Mouse (Mus musculus): Measurements from ENCODE around the gene Pkmyt1. TPM values are rescaled to one million over a fixed set of nuclear protein-coding genes. Genes with fewer than 3 reads are reported as not detected.
"Not testable (repeated sequence)": the region's sequence is repeated elsewhere in the genome, so short reads cannot be mapped to it uniquely, and the experiment has no call there.

Pkmyt1 gene
- polyA plus RNA-seq, 1 experiment from 2014 or later: 57.9 TPM

- WGBS: 92% methylated on average over 3 of the region's 3 CpGs
- Histone ChIP-seq H3K27ac (ENCODE audit: low read depth) (no peak overlapping the region), H3K4me2 (ENCODE audit: low read length) (no peak overlapping the region), H3K4me3 (ENCODE audit: low read depth, low read length) (no peak overlapping the region), H3K36me3 (ENCODE audit: control insufficient read depth, insufficient read depth, low read length) (peaks cover 62% of the 10 kb centered on the region), H3K9me3 (ENCODE audit: control insufficient read depth, low read length) (no peaks in the 10 kb centered on the region), H3K4me1 (replicated peaks; ENCODE audit: control insufficient read depth, insufficient read depth, low read length) (no peaks in the 10 kb centered on the region), H3K9ac (ENCODE audit: low read length) (no peak overlapping the region), H3K27me3 (replicated peaks; ENCODE audit: control insufficient read depth, insufficient read depth, low read length) (no peaks in the 10 kb centered on the region)
- no peak for DNase-seq (ENCODE audit: low spot score)
- no peak for ATAC-seq (replicated peaks; ENCODE audit: low FRiP score, low TSS enrichment, low read depth)
Observed at GRCm38 (mm10) chr17:23761155-23761554, 35.0 kb downstream of the Pkmyt1 start.

- no peaks in the 10 kb centered on the region for H3K27me3 ChIP-seq (replicated peaks; ENCODE audit: control insufficient read depth, insufficient read depth, low read length)
- DNase-seq (ENCODE audit: low spot score): no peak
Observed at GRCm38 (mm10) chr17:23762976-23763375, 36.8 kb downstream of the Pkmyt1 start.

GRCm38 (mm10) chr17:23770493-23770892 lies 44.4 kb downstream of the Pkmyt1 start:
- Histone ChIP-seq H3K9ac (ENCODE audit: low read length) (peak overlapping the region; percentile 93), H3K9me3 (ENCODE audit: control insufficient read depth, low read length) (no peaks in the 10 kb centered on the region), H3K36me3 (ENCODE audit: control insufficient read depth, insufficient read depth, low read length) (no peaks in the 10 kb centered on the region), H3K4me1 (replicated peaks; ENCODE audit: control insufficient read depth, insufficient read depth, low read length) (0 out of 2 replicates have a peak, but pooled peaks cover 7% of the 10 kb centered on the region), H3K4me3 (ENCODE audit: low read depth, low read length) (peak overlapping the region; percentile 90), H3K4me2 (ENCODE audit: low read length) (peak overlapping the region; percentile 77), H3K27me3 (replicated peaks; ENCODE audit: control insufficient read depth, insufficient read depth, low read length) (no peaks in the 10 kb centered on the region), H3K27ac (ENCODE audit: low read depth) (no peak overlapping the region)
- 26% methylated on average over 2 of the region's 2 CpGs for WGBS
- DNase-seq (ENCODE audit: low spot score): no peak
- ATAC-seq (replicated peaks; ENCODE audit: low FRiP score, low TSS enrichment, low read depth): no peak

More at GRCm38 (mm10) chr17:23762976-23763375, 36.8 kb downstream of the Pkmyt1 start:
- H3K9me3 ChIP-seq (ENCODE audit: control insufficient read depth, low read length): no peaks in the 10 kb centered on the region
- no peak overlapping the region for H3K4me3 ChIP-seq (ENCODE audit: low read depth, low read length)
- H3K9ac ChIP-seq (ENCODE audit: low read length): no peak overlapping the region
- H3K4me2 ChIP-seq (ENCODE audit: low read length): no peak overlapping the region
- no peaks in the 10 kb centered on the region for H3K4me1 ChIP-seq (replicated peaks; ENCODE audit: control insufficient read depth, insufficient read depth, low read length)
- peaks cover 46% of the 10 kb centered on the region for H3K36me3 ChIP-seq (ENCODE audit: control insufficient read depth, insufficient read depth, low read length)
- no peak for ATAC-seq (replicated peaks; ENCODE audit: low FRiP score, low TSS enrichment, low read depth)
- no peak overlapping the region for H3K27ac ChIP-seq (ENCODE audit: low read depth)
- WGBS: 96% methylated on average over 11 of the region's 11 CpGs

- H3K4me1 ChIP-seq (replicated peaks; ENCODE audit: control insufficient read depth, insufficient read depth, low read length): 0 out of 2 replicates have a peak, but pooled peaks cover 7% of the 10 kb centered on the region
- peak overlapping the region; percentile 90 for H3K4me3 ChIP-seq (ENCODE audit: low read depth, low read length)
- ATAC-seq (replicated peaks; ENCODE audit: low FRiP score, low TSS enrichment, low read depth) (peak; percentile 25), DNase-seq (ENCODE audit: low spot score) (no peak)
- 0 out of 2 replicates have a peak overlapping the region, but pooled peaks have one; percentile 12 for H3K27ac ChIP-seq (ENCODE audit: low read depth)
- no peaks in the 10 kb centered on the region for H3K27me3 ChIP-seq (replicated peaks; ENCODE audit: control insufficient read depth, insufficient read depth, low read length)
- no peaks in the 10 kb centered on the region for H3K9me3 ChIP-seq (ENCODE audit: control insufficient read depth, low read length)
- WGBS: 1% methylated on average over 19 of the region's 19 CpGs
- peak overlapping the region; percentile 93 for H3K9ac ChIP-seq (ENCODE audit: low read length)
- no peaks in the 10 kb centered on the region for H3K36me3 ChIP-seq (ENCODE audit: control insufficient read depth, insufficient read depth, low read length)
- peak overlapping the region; percentile 77 for H3K4me2 ChIP-seq (ENCODE audit: low read length)
Observed at GRCm38 (mm10) chr17:23770896-23771283, 44.8 kb downstream of the Pkmyt1 start.

- Histone ChIP-seq H3K4me2 (ENCODE audit: low read length) (peak within 1 kb of the TSS; percentile 77), H3K4me1 (replicated peaks; ENCODE audit: control insufficient read depth, insufficient read depth, low read length) (0 out of 2 replicates have a peak, but pooled peaks cover 7% of the 10 kb centered on the region), H3K4me3 (ENCODE audit: low read depth, low read length) (peak within 1 kb of the TSS; percentile 90), H3K9me3 (ENCODE audit: control insufficient read depth, low read length) (no peaks in the 10 kb centered on the region), H3K36me3 (ENCODE audit: control insufficient read depth, insufficient read depth, low read length) (no peaks in the 10 kb centered on the region), H3K27me3 (replicated peaks; ENCODE audit: control insufficient read depth, insufficient read depth, low read length) (no peaks in the 10 kb centered on the region), H3K9ac (ENCODE audit: low read length) (peak within 1 kb of the TSS; percentile 93), H3K27ac (ENCODE audit: low read depth) (0 out of 2 replicates have a peak within 1 kb of the TSS, but pooled peaks have one; percentile 12)
- ATAC-seq (replicated peaks; ENCODE audit: low FRiP score, low TSS enrichment, low read depth) (peak; percentile 99), DNase-seq (ENCODE audit: low spot score) (peak; percentile 100)
- WGBS: 4% methylated on average over 50 of the region's 58 CpGs
Observed at GRCm38 (mm10) chr17:23771284-23772218, 45.4 kb downstream of the Pkmyt1 start, which contains the start of gene Flywch1. TSS of gene Flywch1 (minus strand) at chr17:23771602.

- H3K36me3 ChIP-seq (ENCODE audit: control insufficient read depth, insufficient read depth, low read length); H3K4me1 ChIP-seq (replicated peaks; ENCODE audit: control insufficient read depth, insufficient read depth, low read length); ATAC-seq (replicated peaks; ENCODE audit: low FRiP score, low TSS enrichment, low read depth); H3K4me3 ChIP-seq (ENCODE audit: low read depth, low read length); DNase-seq (ENCODE audit: low spot score); H3K4me2 ChIP-seq (ENCODE audit: low read length); H3K27ac ChIP-seq (ENCODE audit: low read depth); H3K27me3 ChIP-seq (replicated peaks; ENCODE audit: control insufficient read depth, insufficient read depth, low read length); H3K9ac ChIP-seq (ENCODE audit: low read length); H3K9me3 ChIP-seq (ENCODE audit: control insufficient read depth, low read length): not testable (repeated sequence)
- WGBS: 73% methylated on average over 2 of the region's 2 CpGs
Observed at GRCm38 (mm10) chr17:23772219-23772556, 46.1 kb downstream of the Pkmyt1 start.

GRCm38 (mm10) chr17:23773676-23774075 lies 47.5 kb downstream of the Pkmyt1 start:
- Histone ChIP-seq H3K4me3 (ENCODE audit: low read depth, low read length) (no peak overlapping the region), H3K9ac (ENCODE audit: low read length) (no peak overlapping the region), H3K27ac (ENCODE audit: low read depth) (no peak overlapping the region), H3K4me1 (replicated peaks; ENCODE audit: control insufficient read depth, insufficient read depth, low read length) (0 out of 2 replicates have a peak, but pooled peaks cover 7% of the 10 kb centered on the region), H3K4me2 (ENCODE audit: low read length) (no peak overlapping the region), H3K27me3 (replicated peaks; ENCODE audit: control insufficient read depth, insufficient read depth, low read length) (no peaks in the 10 kb centered on the region), H3K36me3 (ENCODE audit: control insufficient read depth, insufficient read depth, low read length) (no peaks in the 10 kb centered on the region), H3K9me3 (ENCODE audit: control insufficient read depth, low read length) (no peaks in the 10 kb centered on the region)
- no peak for ATAC-seq (replicated peaks; ENCODE audit: low FRiP score, low TSS enrichment, low read depth)
- WGBS: 63% methylated on average over 6 of the region's 6 CpGs
- DNase-seq (ENCODE audit: low spot score): no peak

- no peak overlapping the region for H3K4me2 ChIP-seq (ENCODE audit: low read length)
- H3K27ac ChIP-seq (ENCODE audit: low read depth): no peak overlapping the region
- no peaks in the 10 kb centered on the region for H3K36me3 ChIP-seq (ENCODE audit: control insufficient read depth, insufficient read depth, low read length)
- 0 out of 2 replicates have a peak, but pooled peaks cover 7% of the 10 kb centered on the region for H3K4me1 ChIP-seq (replicated peaks; ENCODE audit: control insufficient read depth, insufficient read depth, low read length)
- no peak overlapping the region for H3K4me3 ChIP-seq (ENCODE audit: low read depth, low read length)
- ATAC-seq (replicated peaks; ENCODE audit: low FRiP score, low TSS enrichment, low read depth) (peak; percentile 44; the same call in 1 of the 2 replicates), DNase-seq (ENCODE audit: low spot score) (peak; percentile 87)
- H3K27me3 ChIP-seq (replicated peaks; ENCODE audit: control insufficient read depth, insufficient read depth, low read length): no peaks in the 10 kb centered on the region
- no peaks in the 10 kb centered on the region for H3K9me3 ChIP-seq (ENCODE audit: control insufficient read depth, low read length)
- H3K9ac ChIP-seq (ENCODE audit: low read length): no peak overlapping the region
- 3% methylated on average over 12 of the region's 12 CpGs for WGBS
Observed at GRCm38 (mm10) chr17:23774090-23774489, 48.0 kb downstream of the Pkmyt1 start.
